Mouse (Mus musculus): ENCODE measurements around the gene Gm36245.
"Not testable (repeated sequence)": the region's sequence is repeated elsewhere in the genome, so short reads cannot be mapped to it uniquely, and the experiment has no call there.

Gm36245 gene

GRCm38 (mm10) chr15:77598958-77599357 lies at the start of gene Gm36245:
Gene Gm36245 (plus strand): TSS chr15:77599258.
- no peak for DNase-seq (ENCODE audit: extremely low spot score)

- DNase-seq (ENCODE audit: extremely low spot score) = no peak
These were observed 37.3 kb upstream of the Gm36245 start, which contains the start of gene 1700025B11Rik for GRCm38 (mm10) chr15:77561792-77562191. Gene 1700025B11Rik (minus strand): TSS chr15:77561892.

- no peak for DNase-seq (ENCODE audit: extremely low spot score)
These were observed 35.8 kb upstream of the Gm36245 start for GRCm38 (mm10) chr15:77563219-77563618.

DNA sequence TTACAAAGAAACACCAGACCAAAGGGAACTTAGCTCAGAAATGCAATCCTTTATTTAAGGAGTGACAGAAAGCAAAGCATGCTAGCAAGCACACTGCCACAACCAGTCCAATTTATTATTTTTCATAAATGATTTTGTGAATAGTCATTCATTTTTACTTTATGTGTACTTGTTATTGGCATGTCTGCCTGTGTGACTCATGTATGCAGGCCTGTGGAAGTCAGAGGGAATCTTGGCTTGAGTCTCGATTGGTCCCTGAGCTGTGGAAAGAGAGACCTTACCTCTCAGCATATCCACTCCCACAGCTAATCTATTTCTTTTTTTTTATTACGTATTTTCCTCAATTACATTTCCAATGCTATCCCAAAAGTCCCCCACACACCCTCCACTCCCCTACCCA lies 20.3 kb upstream of the Gm36245 start:
- DNase-seq (ENCODE audit: extremely low spot score) = no peak

GRCm38 (mm10) chr15:77579311-77579710 lies 19.7 kb upstream of the Gm36245 start:
- DNase-seq (ENCODE audit: extremely low spot score) = no peak

DNA sequence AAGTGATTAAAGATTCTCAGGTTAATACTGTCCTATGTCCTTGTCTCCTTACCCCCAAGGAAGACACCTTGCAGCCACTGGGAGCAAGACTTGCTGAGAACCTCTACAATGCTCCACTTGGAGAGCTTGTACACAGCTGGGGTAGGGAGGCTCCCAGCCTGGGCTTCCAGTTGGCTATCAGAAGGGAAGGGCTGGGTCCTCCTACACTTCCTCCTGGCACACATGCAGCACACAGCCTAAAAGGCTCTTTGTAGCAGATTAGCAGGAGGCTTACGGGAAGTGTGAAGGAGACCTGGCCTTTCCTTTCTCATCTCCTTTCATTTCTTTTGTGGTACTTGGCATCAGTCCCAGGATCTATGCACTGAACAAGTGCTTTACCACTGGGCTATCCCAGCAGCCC lies 17.4 kb upstream of the Gm36245 start:
- DNase-seq (ENCODE audit: extremely low spot score) = no peak

- no peak for DNase-seq (ENCODE audit: extremely low spot score)
These were observed 12.0 kb upstream of the Gm36245 start for GRCm38 (mm10) chr15:77587026-77587425.

DNA sequence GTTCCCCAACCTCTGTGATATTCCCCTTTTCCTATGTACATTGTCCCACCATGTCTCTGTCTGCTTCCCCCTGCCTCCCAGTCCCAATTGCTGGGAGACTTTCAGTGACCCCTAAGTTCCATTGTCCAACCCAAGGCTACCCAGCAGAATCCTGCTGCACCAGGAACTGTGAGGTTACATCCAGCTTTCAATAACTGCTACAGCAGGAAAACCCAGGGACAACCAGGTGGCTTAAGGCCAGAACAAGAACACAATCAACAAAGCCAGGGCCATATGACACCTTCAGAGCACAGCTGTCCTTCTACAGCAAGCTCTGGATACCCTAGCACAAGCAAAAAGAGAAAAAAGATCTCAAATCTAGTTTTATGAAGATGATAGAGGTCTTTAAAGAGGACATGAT lies 10.1 kb upstream of the Gm36245 start:
- no peak for DNase-seq (ENCODE audit: extremely low spot score)

- no peak for DNase-seq (ENCODE audit: extremely low spot score)
These were observed 8.2 kb upstream of the Gm36245 start for GRCm38 (mm10) chr15:77590881-77591280.

GRCm38 (mm10) chr15:77593557-77593956 lies 5.5 kb upstream of the Gm36245 start:
- DNase-seq (ENCODE audit: extremely low spot score) = no peak

- no peak for DNase-seq (ENCODE audit: extremely low spot score)
These were observed 3.1 kb upstream of the Gm36245 start, which contains the start of gene Apol10b for GRCm38 (mm10) chr15:77595961-77596360. Gene Apol10b (minus strand): TSS chr15:77596125.

GRCm38 (mm10) chr15:77598429-77598828 lies 629 bp upstream of the Gm36245 start:
- DNase-seq (ENCODE audit: extremely low spot score) = no peak

- DNase-seq (ENCODE audit: extremely low spot score) = no peak
These were observed 7.0 kb downstream of the Gm36245 start for GRCm38 (mm10) chr15:77606069-77606468.

DNA sequence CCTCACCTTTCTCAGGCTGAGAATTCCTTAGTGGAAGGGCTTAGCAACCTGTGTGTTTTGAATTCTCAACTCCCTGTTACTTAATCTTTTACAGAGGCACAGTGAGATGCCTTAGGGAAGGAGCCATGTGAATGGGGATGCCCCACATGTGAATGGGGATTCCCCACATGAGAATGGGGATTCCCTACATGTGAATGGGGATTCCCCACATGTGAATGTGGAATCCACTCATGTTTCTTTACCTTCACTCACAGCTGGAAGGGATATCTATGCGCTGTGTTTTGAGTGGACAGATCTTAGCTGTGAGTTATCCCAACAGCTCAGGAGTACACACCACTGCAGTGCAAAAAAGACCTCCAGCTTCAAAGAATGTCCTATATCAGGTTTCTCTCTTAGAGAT lies 25.7 kb downstream of the Gm36245 start:
- no peak for DNase-seq (ENCODE audit: extremely low spot score)

- not testable (repeated sequence) for DNase-seq (ENCODE audit: extremely low spot score)
These were observed 27.4 kb downstream of the Gm36245 start for GRCm38 (mm10) chr15:77626471-77626870.

- DNase-seq (ENCODE audit: extremely low spot score) = peak; percentile 6
These were observed 29.6 kb downstream of the Gm36245 start for GRCm38 (mm10) chr15:77628647-77629046.

GRCm38 (mm10) chr15:77629822-77630221 lies 30.8 kb downstream of the Gm36245 start:
- not testable (repeated sequence) for DNase-seq (ENCODE audit: extremely low spot score)

- not testable (repeated sequence) for DNase-seq (ENCODE audit: extremely low spot score)
These were observed 44.1 kb downstream of the Gm36245 start, which contains the start of gene Apol11b for GRCm38 (mm10) chr15:77643176-77643575. Gene Apol11b (minus strand): TSS chr15:77643286.

DNA sequence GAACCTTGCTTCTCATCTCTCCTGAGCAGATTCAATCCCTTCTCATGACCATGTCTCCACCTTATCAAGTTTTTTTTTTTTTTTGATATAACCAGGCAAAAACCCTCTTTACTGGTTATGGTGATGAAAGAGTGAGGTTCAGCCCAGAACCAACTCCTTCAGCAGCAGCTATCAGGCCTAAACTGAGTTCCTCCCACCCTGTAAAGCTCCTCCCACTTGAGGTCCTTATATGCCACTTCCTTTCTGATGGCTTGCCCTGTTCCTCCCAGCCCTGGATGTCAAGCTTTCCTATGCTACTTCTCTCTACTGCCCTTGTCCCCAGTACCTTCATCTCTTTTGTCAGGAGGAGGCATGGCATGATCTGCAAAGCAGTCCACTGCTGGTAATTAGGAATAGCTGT lies 52.1 kb downstream of the Gm36245 start:
- DNase-seq (ENCODE audit: extremely low spot score) = not testable (repeated sequence)
